Mouse (Mus musculus) layer of hippocampus, adult 9-11 months (tissue): Measurements from ENCODE around the gene Vps16.

Experiments used
- DNase-seq: peaks from one replicate; pipeline ENCODE4 v3.0.0; 2022

Gene Vps16

DNA sequence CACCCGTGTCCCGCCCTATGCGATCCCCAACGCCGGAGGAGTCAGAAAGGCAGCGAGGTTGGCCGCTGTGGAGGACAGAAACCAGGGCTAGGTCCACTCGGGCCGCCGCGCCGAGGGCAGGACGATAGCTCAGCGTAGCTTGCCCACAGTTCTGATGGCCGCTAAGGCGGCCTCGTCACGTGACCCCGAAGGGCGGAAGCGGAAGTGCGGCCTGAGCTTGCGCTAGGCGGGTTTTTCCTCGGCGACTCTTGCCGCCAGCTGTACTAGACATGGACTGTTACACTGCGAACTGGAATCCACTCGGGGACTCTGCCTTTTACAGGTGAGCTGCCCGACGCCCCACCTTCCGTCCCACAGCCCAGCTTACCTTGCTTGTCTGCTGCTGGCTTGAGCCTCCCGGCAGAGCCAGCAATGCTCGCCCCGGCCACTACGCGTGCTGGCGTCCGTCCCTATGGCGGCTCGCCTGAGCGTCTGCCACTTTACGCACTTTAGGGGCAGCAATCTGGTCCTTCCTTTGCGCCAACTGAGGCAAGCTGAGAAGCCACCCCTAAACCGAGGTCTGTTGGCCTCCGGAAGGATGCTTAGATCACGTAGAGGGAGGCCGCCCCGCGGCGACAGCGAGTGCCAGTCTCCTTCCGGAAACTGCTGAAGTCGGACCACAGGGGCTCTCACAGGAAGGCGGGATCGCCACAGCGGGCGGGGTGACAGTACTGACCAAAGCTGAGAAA is at the start of gene Vps16, which contains the start of gene Pced1a:
Gene Vps16, plus strand, starts transcription at position 214 of the 728 bp plus-strand sequence.
Gene Pced1a, minus strand, starts transcription at position 576 of the 728 bp plus-strand sequence.
- peak; percentile 93 for DNase-seq

DNA sequence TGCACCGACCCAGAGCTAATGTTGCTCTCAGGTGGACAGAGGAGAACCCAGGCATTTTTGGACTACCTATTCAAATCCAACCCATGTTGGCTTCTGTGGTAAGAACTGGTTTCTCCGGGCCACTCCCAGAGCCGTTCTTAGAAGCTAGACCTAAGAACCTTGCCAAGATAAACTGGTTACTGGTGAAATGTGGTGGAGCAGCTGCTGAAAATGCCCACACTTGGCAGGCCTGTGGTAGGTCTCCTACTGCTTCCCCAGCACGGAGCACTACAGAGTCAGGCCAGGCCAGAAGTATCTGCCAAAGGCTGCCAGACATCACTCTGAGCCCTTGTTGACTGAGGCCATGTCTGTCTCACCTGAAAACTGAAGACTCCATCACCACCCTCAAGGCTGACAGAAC is 49.2 kb upstream of the Vps16 start:
- DNase-seq: no peak

DNA sequence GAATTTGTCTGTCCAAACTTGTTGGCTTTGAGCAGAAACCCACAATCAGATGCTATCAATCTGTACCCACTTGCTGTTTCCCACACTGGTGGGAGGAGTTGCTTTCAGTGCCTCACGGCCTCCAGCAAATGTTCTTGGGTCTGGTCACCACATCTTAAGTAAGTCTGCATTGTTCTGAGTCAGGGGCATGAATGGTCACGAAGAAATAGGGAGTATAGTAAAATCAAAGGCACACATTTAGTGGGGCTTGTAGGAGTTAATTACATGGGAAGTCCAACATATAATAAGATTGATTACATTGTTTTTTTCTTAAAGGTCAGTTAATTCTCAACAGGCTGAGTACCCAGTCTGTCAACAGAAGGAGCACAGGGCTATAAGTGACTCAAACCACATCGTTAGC is 40.9 kb upstream of the Vps16 start:
- DNase-seq: no peak

DNA sequence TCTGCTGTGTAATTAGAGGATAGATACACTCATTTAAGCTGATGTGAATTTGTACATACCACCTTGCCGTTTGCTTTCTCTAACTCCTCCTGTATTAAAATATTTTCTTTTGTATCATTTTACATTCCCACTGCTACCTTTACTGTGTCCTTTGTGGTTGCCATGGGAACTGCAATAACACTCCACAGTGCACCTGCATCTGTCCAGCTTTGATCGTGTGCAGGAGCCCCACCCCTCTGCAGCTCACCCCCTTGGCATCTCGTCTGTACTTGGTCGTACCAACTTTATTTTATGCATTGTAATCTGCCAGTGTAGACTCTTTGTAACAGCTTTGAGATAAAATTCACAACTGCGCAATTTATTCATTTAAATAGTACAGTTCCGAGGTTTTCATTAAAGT is 40.2 kb upstream of the Vps16 start:
- no peak for DNase-seq

DNA sequence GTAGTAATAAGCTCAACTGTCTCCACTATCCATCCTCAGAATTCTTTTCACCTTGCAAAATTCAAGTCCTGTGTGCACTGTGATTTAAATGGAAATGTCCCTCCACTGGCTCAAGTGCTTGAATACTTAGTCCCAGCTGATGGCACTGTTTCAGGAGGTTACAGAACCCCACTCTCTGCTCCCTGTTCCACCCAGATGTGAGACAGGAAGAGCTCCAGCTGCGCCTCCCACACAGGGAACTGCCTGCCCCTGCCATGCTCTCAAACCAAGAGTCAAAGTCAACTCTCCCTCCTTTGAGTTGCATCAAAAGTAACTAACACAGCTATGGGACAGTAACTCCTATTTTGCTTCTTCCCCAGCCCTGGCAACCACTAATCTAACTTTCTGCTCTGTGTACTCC is 37.9 kb upstream of the Vps16 start:
- no peak for DNase-seq

DNA sequence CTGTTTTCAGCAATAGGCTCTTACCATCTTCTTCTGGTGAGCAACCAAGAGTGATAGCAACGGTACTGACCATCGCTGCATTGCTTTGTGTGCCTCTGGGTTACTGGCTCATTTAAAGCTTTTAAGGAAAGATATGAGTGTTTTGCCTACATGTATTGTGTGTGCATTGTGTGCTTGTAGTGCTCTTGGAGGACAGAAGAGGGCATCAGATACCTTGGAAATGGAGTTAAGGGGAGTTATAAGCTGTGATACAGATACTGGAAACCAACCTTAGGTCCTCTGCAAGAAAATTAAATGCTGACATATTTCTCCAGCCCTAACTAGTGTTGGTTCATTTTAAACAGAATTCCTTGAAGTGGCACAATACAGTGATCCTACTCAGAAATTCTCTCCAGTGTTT is 35.3 kb upstream of the Vps16 start:
- no peak for DNase-seq

DNA sequence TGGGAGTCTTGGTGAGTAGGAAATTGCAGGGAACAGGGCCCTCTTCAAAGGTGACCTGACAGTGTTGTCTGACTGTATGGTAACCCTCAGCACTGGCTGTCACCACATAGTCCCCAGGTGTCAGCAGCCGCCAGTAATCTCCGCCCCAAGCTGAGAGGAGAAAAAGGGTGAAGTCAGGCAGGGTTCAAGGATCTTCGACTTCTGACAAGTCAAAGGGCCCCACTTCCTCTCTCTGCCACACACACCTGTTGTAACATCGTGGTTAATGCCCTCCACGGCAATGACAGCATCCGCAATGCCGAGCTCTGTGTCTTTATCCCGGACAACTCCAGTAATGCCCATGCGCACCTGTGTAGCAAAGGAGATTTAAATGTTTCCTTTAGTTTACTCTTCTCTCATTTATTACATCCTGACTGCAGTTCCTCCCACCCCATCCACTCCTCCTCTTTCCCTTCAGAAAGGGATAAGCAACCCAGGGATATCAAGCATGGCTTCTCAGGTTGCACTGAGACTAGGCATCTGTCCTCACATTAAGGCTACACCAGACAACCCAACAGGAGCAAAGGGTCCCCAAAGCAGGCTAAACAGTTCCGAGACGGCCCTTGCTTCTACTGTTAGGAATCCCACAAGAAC is 33.0 kb upstream of the Vps16 start:
- DNase-seq: no peak

DNA sequence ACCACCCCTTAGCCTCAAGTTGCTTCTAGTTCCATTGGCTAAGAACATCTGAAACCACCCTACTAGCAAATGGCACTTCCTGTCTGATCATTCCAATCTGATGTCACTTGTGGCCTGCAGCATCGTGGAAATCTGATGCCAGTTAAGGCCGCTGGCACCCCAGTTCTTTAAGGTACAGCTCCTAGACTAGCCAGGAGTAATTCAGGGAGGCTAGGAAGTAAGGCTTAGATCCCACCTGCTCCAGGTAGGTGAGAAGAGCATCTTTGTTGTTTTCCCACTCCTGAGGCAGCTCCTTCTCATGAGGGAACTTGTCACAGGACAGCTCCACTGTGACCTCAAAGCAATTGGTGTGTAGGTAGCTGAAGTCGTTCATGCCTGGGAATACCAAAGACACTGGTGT is 31.3 kb upstream of the Vps16 start:
- no peak for DNase-seq

DNA sequence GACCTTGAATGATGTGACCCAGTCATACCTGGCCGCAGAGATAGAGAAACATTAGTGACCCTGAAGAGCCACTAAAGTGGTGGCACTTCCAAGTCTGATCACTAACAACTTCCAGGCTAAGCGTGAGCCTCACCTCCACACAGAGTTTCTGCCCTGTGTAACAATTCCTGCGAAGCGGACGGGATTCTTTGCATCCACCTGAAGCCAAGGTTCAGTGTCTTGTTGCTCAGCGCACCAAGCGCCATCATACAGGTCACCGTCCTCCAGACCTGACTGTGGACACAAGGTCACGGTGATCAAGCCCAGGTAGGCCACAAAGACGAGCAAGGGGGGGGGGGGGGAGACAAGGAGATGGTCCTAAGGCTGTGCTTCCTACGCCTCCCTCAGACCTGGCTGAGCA is 28.4 kb upstream of the Vps16 start:
- DNase-seq: no peak

DNA sequence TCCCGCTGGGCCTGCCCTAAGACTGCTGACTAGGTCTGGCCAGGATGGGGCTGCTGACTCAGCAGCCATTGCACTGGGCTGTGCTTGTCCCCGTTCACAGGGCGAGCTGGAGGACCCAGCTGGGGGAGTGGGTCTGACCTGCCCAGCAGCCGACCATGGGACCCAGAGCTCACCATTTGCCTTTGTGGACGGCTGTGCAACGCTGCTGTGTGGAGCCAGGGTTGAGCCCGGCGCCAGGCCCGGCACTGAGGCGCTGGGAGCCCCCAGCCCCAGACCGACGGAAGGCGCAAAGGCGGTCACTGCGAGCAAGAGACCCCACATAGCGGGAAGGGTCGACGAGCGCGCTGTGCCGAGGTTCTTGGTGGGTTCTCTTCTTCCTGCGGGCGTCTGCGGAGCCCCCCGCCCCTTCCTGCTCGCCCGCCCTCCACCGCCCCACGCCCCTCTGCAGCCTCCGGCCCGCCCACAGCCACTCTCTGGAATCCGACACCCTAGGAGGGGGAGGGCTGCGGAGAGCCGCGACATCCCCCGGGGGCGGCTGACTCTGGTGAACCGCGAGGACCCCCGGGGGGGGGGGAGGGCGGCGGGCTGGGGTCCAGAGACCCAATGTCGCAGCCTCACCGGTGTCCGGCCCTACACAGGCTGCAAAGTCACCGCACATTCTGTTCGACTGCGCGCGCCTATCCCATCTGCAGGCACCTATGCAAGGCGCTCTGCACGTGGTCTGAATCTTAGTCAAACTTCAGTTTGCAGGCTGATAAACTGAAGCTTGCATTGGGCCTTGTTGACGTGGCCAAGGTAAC is 26.8 kb upstream of the Vps16 start, which contains the start of gene Cpxm1:
Gene Cpxm1, minus strand, starts transcription at position 389 of the 800 bp plus-strand sequence.
- DNase-seq: no peak

DNA sequence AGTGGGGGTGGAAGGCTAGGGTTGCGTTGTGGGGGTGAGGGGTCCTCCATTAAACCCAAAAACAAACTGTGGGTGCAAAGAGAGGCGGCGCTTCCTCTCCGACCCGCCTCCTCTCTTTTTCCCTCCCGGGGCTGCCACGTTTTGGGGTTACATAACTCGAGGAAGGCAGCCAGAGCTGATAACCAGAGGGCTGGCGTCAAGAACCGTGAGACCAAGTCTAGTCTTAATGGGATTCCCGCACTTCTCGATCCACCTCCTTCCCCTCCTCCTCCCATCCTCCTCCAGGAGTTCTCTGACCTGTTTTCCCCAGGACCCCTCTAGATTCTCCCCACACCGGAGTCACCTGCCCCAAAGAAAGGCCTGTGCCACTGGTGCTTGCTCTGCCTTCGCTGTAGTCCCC is 26.0 kb upstream of the Vps16 start:
- DNase-seq: no peak

DNA sequence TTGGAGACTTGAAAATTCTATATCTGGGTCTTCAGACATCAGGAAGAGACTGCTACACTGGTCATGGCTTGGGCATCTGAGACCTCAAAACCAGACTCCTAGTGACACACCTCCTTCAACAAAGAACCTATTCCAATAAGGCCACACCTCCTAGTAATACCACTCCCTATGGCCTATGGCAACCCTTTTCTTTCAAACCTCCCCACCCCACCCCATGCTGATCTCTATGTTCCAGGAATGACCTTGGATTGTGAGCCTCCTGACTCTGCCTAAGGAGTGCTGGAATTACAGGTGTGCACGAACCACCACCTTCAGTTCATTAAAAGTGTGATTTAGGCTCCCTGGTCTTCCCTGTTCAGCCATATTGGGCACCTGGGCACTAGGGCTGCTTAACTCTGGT is 24.1 kb upstream of the Vps16 start:
- DNase-seq: no peak

DNA sequence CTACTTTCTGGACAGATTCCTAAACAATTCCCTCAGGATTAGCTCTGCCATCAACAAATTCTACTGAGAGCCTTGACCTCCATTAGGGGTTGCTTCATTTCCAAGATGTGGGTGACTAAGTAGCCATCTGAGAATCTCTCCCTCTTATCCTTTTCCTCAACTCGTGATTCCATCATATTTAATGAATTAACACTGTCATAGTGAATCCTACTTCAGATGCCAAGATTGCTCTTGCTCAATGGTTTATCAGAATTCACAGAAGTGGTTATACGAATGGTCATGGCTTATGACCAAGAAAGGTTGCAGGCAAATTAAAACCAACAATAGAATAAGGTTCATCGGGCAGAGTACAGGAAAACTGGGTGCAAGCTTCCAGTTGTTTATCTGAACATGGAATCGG is 22.2 kb upstream of the Vps16 start:
- no peak for DNase-seq

DNA sequence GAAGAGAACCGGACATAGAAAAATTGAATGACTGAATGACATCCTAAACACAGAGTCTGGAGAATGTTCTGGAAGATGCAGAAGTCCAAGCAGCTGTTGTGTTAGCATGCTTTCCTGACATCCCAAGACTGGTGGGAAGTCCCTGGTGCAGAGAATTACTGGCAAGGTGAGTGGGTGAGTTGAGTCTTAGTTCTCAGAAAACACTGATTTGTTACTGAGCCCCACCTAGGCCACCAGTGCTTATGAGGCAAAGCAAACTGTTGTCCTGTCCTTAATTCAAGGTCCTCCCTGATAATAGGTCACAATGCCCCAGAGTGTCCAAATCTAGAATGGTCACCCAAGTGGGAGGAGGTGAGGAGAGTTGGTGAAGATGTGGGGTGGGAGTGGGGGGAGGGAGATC is 19.2 kb upstream of the Vps16 start, which contains the start of the genes Gm28372 and 1700020A23Rik:
Gene Gm28372, plus strand, starts transcription at position 301 of the 400 bp plus-strand sequence.
Gene 1700020A23Rik, plus strand, starts transcription at position 321 of the 400 bp plus-strand sequence.
- no peak for DNase-seq

DNA sequence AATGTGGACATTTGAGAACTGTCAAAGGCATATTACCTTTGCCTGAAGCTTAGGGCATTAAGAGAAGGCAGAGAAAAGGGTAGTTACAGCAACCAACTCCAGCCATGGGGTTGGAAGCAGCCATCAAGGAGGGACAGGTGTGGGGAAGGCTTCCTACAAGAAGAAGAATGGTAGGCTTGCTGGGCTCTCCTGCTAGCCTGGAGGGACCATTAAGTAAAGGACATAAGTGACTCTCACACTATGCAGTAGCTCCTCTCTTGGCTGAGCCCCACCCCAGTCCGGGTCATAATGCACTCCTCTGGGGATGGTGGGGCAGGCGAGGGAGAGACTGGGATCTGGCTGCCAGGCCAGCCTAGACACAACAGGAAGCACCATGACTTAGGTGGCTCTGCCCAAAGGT is 18.0 kb upstream of the Vps16 start, which contains the start of gene Tmem239:
Gene Tmem239, plus strand, starts transcription at position 301 of the 400 bp plus-strand sequence.
- DNase-seq: no peak

DNA sequence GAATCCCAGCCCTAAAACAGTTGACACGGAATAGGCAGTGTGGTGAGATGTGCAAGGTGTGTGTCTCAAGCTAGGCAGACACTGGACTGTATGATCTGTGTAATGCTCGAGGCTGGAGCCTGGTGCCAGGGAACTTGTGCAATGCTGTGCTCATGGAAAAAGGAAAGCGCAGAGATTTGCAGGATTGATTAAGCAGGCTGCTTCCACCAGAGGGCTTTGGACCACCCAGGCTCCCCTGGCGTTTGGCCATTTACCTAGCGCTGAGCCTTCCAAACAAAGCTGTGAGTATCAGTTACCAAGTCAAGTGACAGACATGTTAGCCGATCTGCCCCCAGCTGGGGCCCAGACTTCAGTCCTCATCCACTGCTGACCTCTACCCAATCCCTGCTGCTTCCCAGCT is 15.9 kb upstream of the Vps16 start:
- DNase-seq: no peak

DNA sequence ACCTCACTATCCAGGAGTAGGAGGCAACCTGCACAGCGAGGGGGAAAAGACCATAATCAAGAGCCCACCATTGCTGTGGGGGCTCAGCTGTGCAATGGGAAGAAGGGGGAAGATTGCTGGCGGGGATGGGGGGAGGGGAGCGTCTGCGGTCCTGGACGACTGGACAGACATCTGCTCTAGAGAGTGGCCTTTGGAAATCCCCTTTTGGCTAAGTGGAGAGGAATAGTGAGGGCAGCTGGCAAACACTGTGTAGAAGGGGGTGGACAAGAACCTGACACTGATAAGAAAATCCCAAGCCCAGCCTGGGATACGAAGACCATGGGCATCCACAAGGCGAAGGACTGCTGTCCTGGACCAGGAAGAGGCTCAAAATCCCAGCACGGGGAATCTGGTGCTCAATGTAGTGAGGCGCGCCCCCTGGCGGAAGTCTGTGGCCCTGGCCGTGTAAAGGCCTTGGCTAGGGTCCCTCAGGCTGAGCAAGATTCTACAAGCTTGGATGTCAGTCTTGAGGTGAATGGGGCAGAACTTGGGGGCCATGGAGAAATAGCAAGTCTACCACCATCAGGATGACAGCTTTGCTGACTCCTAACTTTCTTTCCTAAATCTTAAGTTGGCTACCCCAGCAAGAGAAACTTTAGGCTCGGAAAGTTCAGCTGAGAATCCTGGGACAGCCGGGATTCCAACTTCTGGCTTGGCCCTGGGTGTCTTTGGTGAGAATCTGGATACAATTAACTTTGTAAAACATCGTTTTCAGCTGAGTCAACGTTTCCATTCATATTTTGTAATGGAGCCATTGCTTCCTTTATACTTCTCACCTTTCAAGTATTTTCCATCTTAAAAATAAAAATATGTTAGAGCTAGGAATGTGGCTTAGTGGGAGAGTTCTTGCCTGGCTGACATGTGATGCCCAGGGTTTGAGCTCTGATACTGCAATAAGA is 12.3 kb upstream of the Vps16 start:
- DNase-seq: peak; percentile 75

DNA sequence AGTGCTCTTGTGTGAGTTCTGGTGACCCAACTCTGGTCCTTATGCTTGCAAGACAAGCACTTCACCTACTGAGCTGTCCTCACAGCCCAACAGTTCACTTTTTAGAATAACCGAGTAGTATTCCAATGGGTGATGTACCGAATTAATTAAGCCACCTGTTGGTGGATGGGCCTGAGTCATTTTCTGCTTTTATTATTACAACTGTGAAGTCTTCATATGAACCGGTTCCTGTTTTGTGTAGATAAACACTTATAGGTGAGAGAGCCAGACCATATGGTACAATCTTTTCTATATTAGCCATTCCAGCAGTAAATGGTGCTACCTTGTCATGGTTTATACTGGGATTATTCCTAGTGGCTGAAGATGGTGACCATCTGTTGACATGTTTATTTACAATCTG is 11.4 kb upstream of the Vps16 start:
- DNase-seq: no peak

DNA sequence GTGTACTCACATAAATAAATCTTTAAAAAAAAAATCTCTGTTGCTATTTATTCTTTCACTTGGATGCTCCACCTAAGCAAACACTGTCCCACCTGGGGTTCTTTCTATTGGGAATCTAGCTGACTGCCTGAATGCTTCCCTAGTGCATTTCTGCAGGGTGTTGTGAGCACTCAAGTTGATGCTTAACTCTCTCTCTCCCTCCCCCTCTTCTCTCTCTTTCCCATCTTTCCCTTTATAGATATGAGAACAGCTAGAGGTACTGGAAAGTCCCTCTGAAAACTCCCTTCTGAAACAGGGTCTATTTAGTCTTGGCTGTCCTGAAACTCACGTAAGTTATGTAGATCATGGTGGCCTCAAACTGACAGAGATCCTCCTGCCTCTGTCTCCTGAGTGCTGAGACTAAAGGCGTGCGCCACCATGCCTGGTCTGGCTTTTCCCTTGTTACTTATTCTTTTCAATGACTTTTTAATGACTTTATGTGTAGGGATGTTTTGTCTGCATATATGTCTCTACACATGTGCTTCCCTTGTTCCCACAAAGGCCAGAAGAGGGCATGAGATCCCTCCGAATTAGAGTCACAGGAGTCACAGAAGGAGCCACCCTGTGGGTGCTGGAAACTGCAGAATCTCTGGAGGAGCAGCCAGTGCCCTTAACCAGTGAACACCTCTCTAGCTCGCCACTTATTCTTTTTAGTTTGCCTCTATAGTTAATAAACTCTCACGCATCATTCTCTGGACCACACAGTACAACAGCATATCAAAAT is 9.9 kb upstream of the Vps16 start:
- DNase-seq: no peak

DNA sequence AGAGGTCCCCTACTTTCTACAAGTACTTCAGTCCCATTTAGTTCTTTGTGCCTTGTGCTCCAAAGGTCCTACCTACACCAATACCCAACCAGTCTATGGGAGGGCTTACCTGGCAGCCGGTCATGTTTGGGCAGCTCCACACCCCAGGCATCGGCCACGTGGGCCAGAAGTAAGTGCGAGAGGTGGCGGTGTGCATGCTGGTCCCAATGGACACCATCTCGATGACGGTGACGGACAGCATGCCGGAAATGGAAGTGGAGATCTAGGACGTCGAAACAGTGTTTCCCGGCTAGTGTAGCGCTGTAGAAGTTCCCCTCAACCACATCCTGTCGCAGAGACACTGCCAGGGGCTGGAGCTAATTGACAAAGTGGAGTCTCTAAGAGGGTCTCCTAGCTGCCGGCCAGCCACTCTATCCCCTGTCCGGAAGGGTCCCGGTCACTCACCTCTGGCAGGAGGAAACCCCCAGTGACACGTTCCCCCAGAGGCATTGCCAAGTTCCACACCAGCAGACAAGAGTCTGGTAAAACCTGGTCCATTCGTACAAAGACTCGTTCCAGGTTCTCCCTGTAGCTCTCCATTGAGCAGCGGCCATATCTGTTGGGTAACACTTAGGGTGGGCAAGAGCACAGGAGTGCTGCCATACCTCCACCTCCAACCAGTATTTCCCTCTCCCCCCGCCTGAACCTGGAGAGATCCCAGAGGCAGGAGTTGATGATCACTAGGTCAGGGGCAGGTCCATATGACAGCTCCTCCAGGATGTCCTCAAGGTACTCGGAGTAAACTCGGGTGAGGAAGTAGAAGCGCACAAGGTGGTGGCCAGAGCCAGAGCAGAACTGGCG is 2.1 kb upstream of the Vps16 start:
- DNase-seq: no peak
